Mouse (Mus musculus) left cerebral cortex, adult 8-10 months (tissue): ENCODE results near the gene Clta. TPM values are rescaled to one million over a fixed set of nuclear protein-coding genes. Genes with fewer than 3 reads are reported as not detected.

ENCODE experiments used
- DNase-seq, 2 experiments: peaks; one replicate each; pipeline ENCODE4 v3.0.0; 2022; ENCODE audit warnings: low spot score in 2 of 2
- total RNA-seq, 4 experiments: library from RNA; stranded (reverse); gene quantifications; 2 replicates each; pipeline ENCODE4 v1.2.4; 2022

The Clta gene
- total RNA-seq, 4 experiments from 2014 or later: 270 to 279 (median 276) TPM

- DNase-seq: no peak
Measured at GRCm38 (mm10) chr4:44071741-44072145, 67.5 kb downstream of the Clta start.

DNA sequence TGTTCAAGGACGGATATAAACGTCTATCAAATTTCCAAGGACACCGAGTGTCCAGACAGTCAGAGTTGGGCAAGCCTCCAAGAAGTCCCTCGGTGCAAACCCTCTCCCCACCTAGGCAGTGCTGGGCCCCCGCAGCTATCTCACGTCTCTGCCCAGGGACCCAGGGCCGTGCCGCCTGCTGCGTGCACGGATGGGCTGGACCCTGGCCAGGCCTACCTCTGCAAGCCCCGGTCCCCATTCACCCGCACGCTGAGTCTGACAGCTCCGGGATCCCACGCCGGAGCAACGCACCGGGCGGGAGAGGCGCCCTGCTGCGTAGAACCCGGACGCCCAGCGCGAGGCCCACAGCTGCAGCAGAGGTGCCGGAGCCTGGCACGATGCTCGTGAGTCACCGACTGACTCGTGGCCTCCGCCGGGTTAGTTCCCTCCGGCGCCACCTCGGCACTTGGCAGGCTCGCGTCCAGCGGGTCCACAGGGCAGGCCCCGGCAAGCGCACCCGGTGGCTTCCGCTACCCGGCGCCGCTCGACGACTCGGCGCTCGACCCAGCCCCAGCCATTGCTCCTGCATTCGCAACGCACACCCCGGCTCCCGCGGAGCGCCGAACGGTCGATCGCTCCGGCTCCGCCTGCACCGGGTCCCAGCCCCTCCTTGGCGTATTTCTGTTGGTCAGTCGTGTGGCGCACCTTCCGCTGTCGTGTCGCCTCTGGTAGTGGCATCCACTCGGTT, 68.1 kb downstream of the Clta start:
- peak; percentile 80 to 89 for DNase-seq

GRCm38 (mm10) chr4:44072873-44073441, 68.7 kb downstream of the Clta start:
- no peak for DNase-seq

- no peak for DNase-seq
Measured at GRCm38 (mm10) chr4:44073799-44074198, 69.5 kb downstream of the Clta start.

- DNase-seq: no peak
Measured at GRCm38 (mm10) chr4:44074422-44074821, 70.2 kb downstream of the Clta start.

DNA sequence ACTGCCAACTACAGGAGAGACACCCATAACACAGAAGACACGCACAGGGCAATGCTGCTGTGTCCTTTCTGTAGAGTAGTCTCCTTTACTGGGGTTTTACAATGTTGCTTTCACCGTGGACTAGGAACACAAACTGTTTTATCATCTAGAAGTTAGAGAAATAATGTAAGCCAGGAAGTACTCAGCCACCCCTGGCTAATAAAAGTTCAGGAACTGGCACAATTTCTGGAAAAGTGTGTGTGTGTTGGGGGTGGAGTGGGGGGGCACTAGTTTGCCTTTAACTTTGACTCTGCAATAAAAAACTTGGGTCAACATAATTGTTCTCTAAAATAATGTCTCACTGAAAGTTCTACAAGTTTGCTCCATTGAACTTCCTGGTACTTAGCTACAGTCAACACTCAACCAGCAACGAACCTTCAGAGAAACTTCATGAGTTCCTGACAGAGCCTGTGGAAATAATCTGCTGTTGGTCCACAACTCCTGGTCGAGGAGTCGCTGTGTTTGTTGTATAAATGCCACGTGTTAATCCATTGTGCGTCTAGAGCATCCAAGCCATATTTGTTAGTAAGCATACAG, 74.2 kb downstream of the Clta start:
- DNase-seq: no peak

Other genes with a start within 250 kb of the Clta start
- under 1 TPM in 1 of 4 experiments, not detected in 3; 0.42 TPM for gene Olfr159, start 233.4 kb upstream of the Clta start, total RNA-seq
- gene Olfr156, start 180.6 kb upstream of the Clta start, total RNA-seq: not detected
- gene Olfr157, start 164.3 kb upstream of the Clta start, total RNA-seq: not detected
- gene Olfr155, start 152.9 kb upstream of the Clta start, total RNA-seq: not detected
- 1 to 10 TPM; 8.1 to 8.8 (median 8.3) TPM for gene Reck, start 128.9 kb upstream of the Clta start, total RNA-seq
- 1 to 10 TPM; 3.0 to 4.9 (median 3.3) TPM for gene Glipr2, start 47.1 kb upstream of the Clta start, total RNA-seq
- not detected for gene Ccin, start 21.0 kb upstream of the Clta start, total RNA-seq
- 10 to 100 TPM; 44.3 to 58.2 (median 56.8) TPM for gene Gne, start 79.7 kb downstream of the Clta start, total RNA-seq
- gene Rnf38, start 229.3 kb downstream of the Clta start, total RNA-seq: 10 to 100 TPM; 54.2 to 61.5 (median 58.1) TPM